Mouse (Mus musculus) induced T-regulatory cell, adult 2 months (primary cell): Measurements from ENCODE around the gene Sgf29.

Experiments used
- DNase-seq: peaks from one replicate; pipeline ENCODE4 v3.0.0-alpha.2; 2012; ENCODE audit warnings: low read depth

Gene Sgf29

GRCm38 (mm10) chr7:126649231-126650051 is at the start of gene Sgf29:
Sgf29 (plus strand) TSS chr7:126649309.
- DNase-seq = peak; percentile 96

GRCm38 (mm10) chr7:126601896-126602295 is 47.2 kb upstream of the Sgf29 start:
- DNase-seq = no peak

GRCm38 (mm10) chr7:126602650-126603049 is 46.5 kb upstream of the Sgf29 start:
- DNase-seq = no peak

- peak; percentile 60 for DNase-seq
These were observed 42.5 kb upstream of the Sgf29 start for GRCm38 (mm10) chr7:126606611-126607010.

GRCm38 (mm10) chr7:126607064-126607463 is 42.0 kb upstream of the Sgf29 start:
- DNase-seq = no peak

GRCm38 (mm10) chr7:126607796-126608195 is 41.3 kb upstream of the Sgf29 start:
- DNase-seq = no peak

- DNase-seq = no peak
These were observed 36.4 kb upstream of the Sgf29 start for GRCm38 (mm10) chr7:126612736-126613135.

GRCm38 (mm10) chr7:126616707-126617106 is 32.4 kb upstream of the Sgf29 start:
- no peak for DNase-seq

GRCm38 (mm10) chr7:126619559-126620275 is 29.4 kb upstream of the Sgf29 start:
- peak; percentile 85 for DNase-seq

- no peak for DNase-seq
These were observed 27.4 kb upstream of the Sgf29 start for GRCm38 (mm10) chr7:126621452-126622359.

- no peak for DNase-seq
These were observed 25.7 kb upstream of the Sgf29 start for GRCm38 (mm10) chr7:126623381-126623780.

- no peak for DNase-seq
These were observed 24.3 kb upstream of the Sgf29 start for GRCm38 (mm10) chr7:126624774-126625173.

GRCm38 (mm10) chr7:126625369-126625768 is 23.7 kb upstream of the Sgf29 start:
- DNase-seq = no peak

- no peak for DNase-seq
These were observed 23.1 kb upstream of the Sgf29 start for GRCm38 (mm10) chr7:126625807-126626600.

- no peak for DNase-seq
These were observed 21.0 kb upstream of the Sgf29 start for GRCm38 (mm10) chr7:126628111-126628510.

- no peak for DNase-seq
These were observed 19.2 kb upstream of the Sgf29 start for GRCm38 (mm10) chr7:126629915-126630314.

GRCm38 (mm10) chr7:126630824-126631518 is 18.1 kb upstream of the Sgf29 start, which contains the start of gene Nupr1:
Nupr1 (minus strand) TSS chr7:126630861.
- DNase-seq = no peak

- no peak for DNase-seq
These were observed 16.6 kb upstream of the Sgf29 start for GRCm38 (mm10) chr7:126632478-126632877.

GRCm38 (mm10) chr7:126635375-126635774 is 13.7 kb upstream of the Sgf29 start:
- no peak for DNase-seq

- peak; percentile 82 for DNase-seq
These were observed 12.2 kb upstream of the Sgf29 start for GRCm38 (mm10) chr7:126636733-126637520.
